Mouse (Mus musculus) CH12.LX (cell line): ENCODE measurements around the gene Efhd1. TPM values are rescaled to one million over a fixed set of nuclear protein-coding genes. Genes with fewer than 3 reads are reported as not detected.
A peak's percentile ranks its signal among the peaks of the same experiment; 100 is the strongest.

Experiments
- DNase-seq: peaks from one replicate; pipeline ENCODE4 v3.0.0-alpha.2; 2013; ENCODE audit errors: extremely low read depth
- H3K27ac ChIP-seq: 2 replicates; pipeline ENCODE4 v1.5.1; 2012; ENCODE audit warnings: low read depth, mild to moderate bottlenecking, control low read depth, moderate library complexity; ENCODE audit not compliant: insufficient read depth
- H3K27me3 ChIP-seq: replicated peaks from 2 replicates; pipeline ENCODE3; 2012; ENCODE audit warnings: inconsistent platforms
- H3K36me3 ChIP-seq, 2 experiments: replicated peaks in 1 of 2; 2 replicates each; pipeline versions ENCODE3 to v1.6.1; 2012; ENCODE audit warnings: inconsistent platforms in 1 of 2, low read length in 1 of 2, mild to moderate bottlenecking in 1 of 2, mixed read lengths in 1 of 2, moderate library complexity in 1 of 2; ENCODE audit not compliant: control insufficient read depth in 1 of 2, insufficient read depth in 1 of 2
- H3K4me1 ChIP-seq, 2 experiments: 2 replicates each; pipeline ENCODE4 v1.6.1; 2012; ENCODE audit warnings: inconsistent platforms in 1 of 2, moderate library complexity in 1 of 2; ENCODE audit not compliant: insufficient read depth in 2 of 2, control insufficient read depth in 1 of 2
- H3K4me2 ChIP-seq: 2 replicates; pipeline ENCODE4 v1.6.1; 2012; ENCODE audit warnings: low read depth, mild to moderate bottlenecking, control low read depth; ENCODE audit not compliant: poor library complexity, insufficient read depth, severe bottlenecking
- H3K4me3 ChIP-seq, 3 experiments: fragments of 150-350 bp in 1 of 3; sonication (generic) in 1 of 3; replicated peaks in 1 of 3; 2 replicates each; pipeline versions ENCODE3 to v1.5.1; 2011 to 2012; ENCODE audit warnings: low read depth in 2 of 3, low read length in 2 of 3, mild to moderate bottlenecking in 2 of 3, moderate library complexity in 2 of 3, control low read depth in 1 of 3, improper control_type of control experiment in 1 of 3, inconsistent platforms in 1 of 3, mixed read lengths in 1 of 3; ENCODE audit not compliant: poor library complexity in 1 of 3
- H3K79me2 ChIP-seq: replicated peaks from 2 replicates; pipeline ENCODE4 v1.6.1; 2012; ENCODE audit warnings: mild to moderate bottlenecking, moderate library complexity; ENCODE audit not compliant: control insufficient read depth, poor library complexity, insufficient read depth, severe bottlenecking; ENCODE audit errors: extremely low read depth
- H3K9ac ChIP-seq: 2 replicates; pipeline ENCODE4 v1.6.1; 2012; ENCODE audit warnings: low read depth, mild to moderate bottlenecking, control low read depth, moderate library complexity; ENCODE audit not compliant: insufficient read depth
- H3K9me3 ChIP-seq: replicated peaks from 2 replicates; pipeline ENCODE3; 2012; ENCODE audit warnings: low read length, inconsistent platforms, mixed read lengths
- BHLHE40 ChIP-seq: IDR thresholded peaks from 2 replicates; pipeline ENCODE4 v1.6.1; 2011; ENCODE audit warnings: mild to moderate bottlenecking, low read depth, low read length, improper control_type of control experiment
- CTCF ChIP-seq, 2 experiments: IDR thresholded peaks in 1 of 2; conservative IDR thresholded peaks in 1 of 2; 2 replicates each; pipeline ENCODE4 v1.5.1; 2011 to 2012; ENCODE audit warnings: low read depth in 2 of 2, low read length in 2 of 2, improper control_type of control experiment in 1 of 2, inconsistent platforms in 1 of 2, mild to moderate bottlenecking in 1 of 2, moderate library complexity in 1 of 2
- E2F4 ChIP-seq: IDR thresholded peaks from 2 replicates; pipeline ENCODE4 v1.6.1; 2011; ENCODE audit warnings: low read depth, low read length, improper control_type of control experiment; ENCODE audit not compliant: insufficient replicate concordance
- ELF1 ChIP-seq: IDR thresholded peaks from 2 replicates; pipeline ENCODE4 v1.6.1; 2014; ENCODE audit warnings: low read depth, mild to moderate bottlenecking, inconsistent platforms, low read length, improper control_type of control experiment
- ETS1 ChIP-seq: conservative IDR thresholded peaks from 2 replicates; pipeline ENCODE4 v1.6.1; 2012; ENCODE audit warnings: low read depth, mild to moderate bottlenecking, inconsistent platforms, low read length, improper control_type of control experiment, moderate library complexity
- HCFC1 ChIP-seq: IDR thresholded peaks from 2 replicates; pipeline ENCODE4 v1.6.1; 2012; ENCODE audit warnings: low read depth, mild to moderate bottlenecking, inconsistent platforms, low read length, improper control_type of control experiment
- IRF4 ChIP-seq: IDR thresholded peaks from 2 replicates; pipeline ENCODE4 v1.6.1; 2014; ENCODE audit warnings: low read depth, mild to moderate bottlenecking, inconsistent platforms, low read length, improper control_type of control experiment
- MAFK ChIP-seq: IDR thresholded peaks from 2 replicates; pipeline ENCODE4 v1.6.1; 2011; ENCODE audit warnings: low read length, improper control_type of control experiment; ENCODE audit not compliant: insufficient replicate concordance
- MAZ ChIP-seq: IDR thresholded peaks from 2 replicates; pipeline ENCODE4 v1.6.1; 2012; ENCODE audit warnings: low read depth, mild to moderate bottlenecking, inconsistent platforms, low read length, improper control_type of control experiment, moderate library complexity
- MXI1 ChIP-seq: IDR thresholded peaks from 2 replicates; pipeline ENCODE4 v1.6.1; 2011; ENCODE audit warnings: mild to moderate bottlenecking, low read depth, low read length, improper control_type of control experiment
- MYC ChIP-seq: IDR thresholded peaks from 2 replicates; pipeline ENCODE4 v1.6.1; 2011; ENCODE audit warnings: low read depth, mild to moderate bottlenecking, improper control_type of control experiment, low read length
- NRF1 ChIP-seq: IDR thresholded peaks from 2 replicates; pipeline ENCODE4 v1.6.1; 2014; ENCODE audit warnings: low read depth, mild to moderate bottlenecking, inconsistent platforms, low read length, improper control_type of control experiment, moderate library complexity
- POLR2A ChIP-seq: IDR thresholded peaks from 2 replicates; pipeline ENCODE4 v1.6.1; 2011; ENCODE audit warnings: low read depth, mild to moderate bottlenecking, improper control_type of control experiment, low read length
- POLR2AphosphoS2 ChIP-seq: IDR thresholded peaks from 2 replicates; pipeline ENCODE4 v1.6.1; 2011; ENCODE audit warnings: low read depth, low read length, improper control_type of control experiment
- RAD21 ChIP-seq: IDR thresholded peaks from 2 replicates; pipeline ENCODE4 v1.6.1; 2011; ENCODE audit warnings: low read depth, mild to moderate bottlenecking, low read length, improper control_type of control experiment, moderate library complexity
- RCOR1 ChIP-seq: conservative IDR thresholded peaks from 2 replicates; pipeline ENCODE4 v1.6.1; 2012; ENCODE audit warnings: low read depth, mild to moderate bottlenecking, inconsistent platforms, low read length, improper control_type of control experiment
- SIN3A ChIP-seq: IDR thresholded peaks from 2 replicates; pipeline ENCODE4 v1.6.1; 2012; ENCODE audit warnings: low read length, improper control_type of control experiment, inconsistent platforms
- SMC3 ChIP-seq: IDR thresholded peaks from 2 replicates; pipeline ENCODE4 v1.6.1; 2011; ENCODE audit warnings: low read depth, low read length, improper control_type of control experiment
- ZC3H11A ChIP-seq: IDR thresholded peaks from 2 replicates; pipeline ENCODE4 v1.6.1; 2012; ENCODE audit warnings: low read depth, mild to moderate bottlenecking, inconsistent platforms, low read length, improper control_type of control experiment
- ZKSCAN1 ChIP-seq: IDR thresholded peaks from 2 replicates; pipeline ENCODE4 v1.6.1; 2012; ENCODE audit warnings: low read depth, inconsistent platforms, low read length, improper control_type of control experiment, borderline replicate concordance
- ZMIZ1 ChIP-seq: IDR thresholded peaks from 2 replicates; pipeline ENCODE4 v1.6.1; 2012; ENCODE audit warnings: low read depth, mild to moderate bottlenecking, inconsistent platforms, low read length, improper control_type of control experiment
- ZNF384 ChIP-seq: IDR thresholded peaks from 2 replicates; pipeline ENCODE4 v1.6.1; 2012; ENCODE audit warnings: low read depth, low read length, improper control_type of control experiment, inconsistent platforms
- dilution Hi-C: fragments of 300-500 bp; cut with MboI; formaldehyde crosslinking; loops from 2 replicates; pipeline ENCODE4 v1.14.3; 2020; ENCODE audit warnings: low sequenced_read_pairs; ENCODE audit not compliant: extremely low pct_unique_long_range_greater_than_20kb, extremely low pct_ligation_motif_present
- in situ Hi-C: fragments of 300-500 bp; cut with MboI; formaldehyde crosslinking; loops from 3 replicates; pipeline ENCODE4 v1.14.3; 2019; ENCODE audit warnings: low sequenced_read_pairs, low pct_ligation_motif_present, low pct_unique_long_range_greater_than_20kb, mixed read lengths
- polyA plus RNA-seq: library from polyadenylated mRNA; unstranded; fragments of >175 nt; gene quantifications from 2 replicates; pipeline ENCODE4 v1.2.1, GENCODE M21; 2012; ENCODE audit warnings: low read depth; ENCODE audit not compliant: insufficient read length
- total RNA-seq, 2 experiments: library from RNA; depleted of rRNA; stranded (reverse); fragments of 300-350 nt in 1 of 2; fragments of >200 nt in 1 of 2; gene quantifications; 2 replicates each; pipeline ENCODE4 v1.2.3; 2012 to 2014

Efhd1 gene
- total RNA-seq (2012; rRNA removed) (0.25 and 1.2 TPM in 2 replicates), total RNA-seq (2014; rRNA removed) (0.12 and 0.22 TPM in 2 replicates), polyA plus RNA-seq (0.13 TPM in 1 of 2 replicates, not detected in the other)

DNA sequence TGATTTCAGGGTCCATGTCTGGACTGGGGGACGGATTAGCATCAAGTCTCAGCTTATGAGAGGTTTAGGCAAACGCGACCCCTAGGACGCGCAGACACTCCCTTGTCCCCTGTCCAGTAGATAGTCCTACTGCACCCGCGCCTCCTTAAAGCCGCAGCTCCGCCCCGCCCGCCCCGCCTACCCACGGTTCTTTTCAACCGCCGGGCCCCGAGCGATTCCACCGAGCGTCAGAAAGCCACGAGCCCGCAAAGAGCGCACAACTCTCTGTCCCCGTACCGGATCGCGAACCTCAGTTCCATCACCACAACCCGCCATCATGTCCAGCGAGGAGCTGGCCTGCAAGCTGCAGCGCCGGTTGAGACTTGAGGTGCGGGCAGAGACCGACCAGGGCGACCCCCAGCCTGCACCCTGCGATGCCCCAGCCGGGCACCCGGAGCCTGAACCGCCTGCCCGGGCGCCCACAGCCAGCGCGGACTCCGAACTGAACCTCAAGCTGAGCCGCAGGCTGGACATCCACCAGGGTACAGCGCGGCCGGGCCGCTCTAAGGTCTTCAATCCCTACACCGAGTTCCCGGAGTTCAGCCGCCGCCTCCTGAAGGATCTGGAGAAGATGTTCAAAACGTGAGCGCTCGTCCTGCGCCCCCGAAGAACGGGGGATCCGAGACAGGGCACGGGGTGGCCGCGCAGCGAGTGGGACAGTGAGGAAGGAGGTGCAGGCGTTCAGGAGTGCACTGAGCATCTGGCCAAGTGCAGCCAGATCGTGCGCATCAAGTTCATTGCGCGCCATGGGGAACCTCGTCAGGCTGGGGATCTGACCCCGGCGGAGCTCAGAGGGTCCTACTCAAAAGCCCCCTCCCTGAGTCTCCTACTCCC, at the start of gene Efhd1:
TSS of gene Efhd1 (plus strand) at position 230 of the 873 bp plus-strand sequence.
- peaks cover 3 to 17% of the 10 kb centered on the region in 2 experiments for H3K4me1 ChIP-seq
- peak within 1 kb of the TSS in 1 of 3 experiments; percentile 58 for H3K4me3 ChIP-seq
- TF ChIP-seq MAZ (0 out of 2 replicates have a peak, but pooled peaks have one; percentile 1), SMC3 (no peak), RCOR1 (no peak), IRF4 (no peak)
- H3K9me3 ChIP-seq = peaks cover 2% of the 10 kb centered on the region
- no peak within 1 kb of the TSS for H3K9ac ChIP-seq
- in situ Hi-C loops = no loop called here
- peak within 1 kb of the TSS; percentile 74 for H3K4me2 ChIP-seq
- DNase-seq = no peak
- dilution Hi-C loops = no loop called here
- no peaks in the 10 kb centered on the region for H3K36me3 ChIP-seq
- H3K79me2 ChIP-seq = no peaks in the 10 kb centered on the region
- peaks cover 8% of the 10 kb centered on the region for H3K27me3 ChIP-seq
- no peak within 1 kb of the TSS for H3K27ac ChIP-seq

DNA sequence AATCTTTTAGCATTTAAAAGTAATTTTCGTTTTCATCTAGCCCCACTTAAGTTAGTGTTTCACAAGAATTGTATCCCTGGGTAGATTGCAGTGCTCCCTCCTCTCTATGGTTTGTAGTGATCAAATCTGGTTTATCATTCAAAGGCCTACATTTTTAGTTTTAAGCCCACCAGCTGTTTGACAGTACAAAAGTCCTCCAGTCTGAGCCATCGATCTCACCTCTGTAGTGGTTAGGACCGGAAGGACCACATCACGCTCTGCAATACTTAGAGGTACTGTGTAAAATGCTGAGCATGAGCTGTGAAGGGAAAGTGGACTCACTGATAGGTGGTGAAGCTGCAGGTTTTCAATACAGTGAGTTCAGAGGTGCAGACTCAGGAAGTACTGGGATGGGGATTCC, 49.4 kb upstream of the Efhd1 start:
- Histone ChIP-seq H3K4me1 (peaks cover 12 to 57% of the 10 kb centered on the region in 2 experiments), H3K27ac (no peak overlapping the region), H3K9ac (peak overlapping the region; percentile 93), H3K27me3 (no peaks in the 10 kb centered on the region)
- peak; percentile 27 for DNase-seq
- dilution Hi-C loops = no loop called here
- in situ Hi-C loops = no loop called here
- peak; percentile 48 for TF ChIP-seq SIN3A
- peak; percentile 45; the same call in 1 of the 2 replicates for TF ChIP-seq MXI1
- no peak for TF ChIP-seq RAD21
- no peak for TF ChIP-seq NRF1
- peak; percentile 8; the same call in 1 of the 2 replicates for TF ChIP-seq ELF1
- TF ChIP-seq BHLHE40 = peak; percentile 27; the same call in 1 of the 2 replicates
- TF ChIP-seq, all 38 proteins: peak for 4
- Histone ChIP-seq H3K79me2 (peaks cover 61% of the 10 kb centered on the region), H3K36me3 (peaks cover 11 to 36% of the 10 kb centered on the region in 2 experiments), H3K4me2 (peak overlapping the region; percentile 96), H3K9me3 (no peaks in the 10 kb centered on the region), H3K4me3 (peak overlapping the region; percentile 74 to 90 (median 80))

DNA sequence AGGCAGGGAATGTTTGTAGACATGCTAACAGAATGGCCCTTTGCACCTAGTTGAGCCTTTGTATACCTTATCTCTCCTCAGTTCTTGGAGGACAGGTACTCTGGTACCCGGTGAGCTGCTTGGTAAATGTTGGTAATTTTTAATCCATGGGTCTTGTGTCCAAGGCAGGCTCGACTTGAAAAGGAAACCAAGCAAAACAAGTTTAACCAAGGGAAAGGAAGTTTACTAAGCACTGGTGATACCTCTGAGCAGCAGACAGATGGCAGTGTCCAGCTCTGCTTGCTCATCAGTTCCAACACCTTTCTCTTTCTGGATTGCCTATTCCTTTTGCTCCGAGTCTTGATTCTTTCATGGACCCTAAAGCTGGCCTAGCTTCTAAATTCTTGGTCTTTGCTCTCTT, 46.2 kb upstream of the Efhd1 start:
- in situ Hi-C loops = no loop called here
- Histone ChIP-seq H3K27ac (no peak overlapping the region), H3K79me2 (peaks cover 66% of the 10 kb centered on the region), H3K4me3 (no peak overlapping the region), H3K9me3 (no peaks in the 10 kb centered on the region), H3K27me3 (no peaks in the 10 kb centered on the region), H3K36me3 (peaks cover 37 to 63% of the 10 kb centered on the region in 2 experiments), H3K9ac (peak overlapping the region; percentile 31; the same call in 1 of the 2 replicates), H3K4me1 (peaks cover 4 to 36% of the 10 kb centered on the region in 2 experiments; a peak in 3 of 4 replicates), H3K4me2 (0 out of 2 replicates have a peak overlapping the region, but pooled peaks have one; percentile 11)
- dilution Hi-C loops = no loop called here
- peak; percentile 32 for DNase-seq
- TF ChIP-seq POLR2AphosphoS2 = no peak
- TF ChIP-seq ZMIZ1 = no peak
- no peak for TF ChIP-seq MYC
- TF ChIP-seq POLR2A = no peak
- no peak for TF ChIP-seq RCOR1
- peak; percentile 8 for TF ChIP-seq RAD21
- TF ChIP-seq ZC3H11A = no peak
- peak; percentile 67; the same call in 1 of the 2 replicates for TF ChIP-seq MAFK
- TF ChIP-seq ZKSCAN1 = no peak
- peak; percentile 20 to 61; a peak in 2 of 4 replicates for TF ChIP-seq CTCF (conservative IDR thresholded peaks at IDR 0.05 in 1 of 2, IDR thresholded peaks at IDR 0.05 in 1 of 2; ENCODE audit: low read depth in 2 of 2, low read length in 2 of 2)
- TF ChIP-seq SMC3 = peak; percentile 21; the same call in 1 of the 2 replicates
- TF ChIP-seq ZNF384 = no peak
- no peak for TF ChIP-seq HCFC1
- TF ChIP-seq E2F4 = no peak
- no peak for TF ChIP-seq ETS1
